Mouse (Mus musculus) hindbrain, embryonic 13.5 days (tissue): ENCODE measurements around the gene Gtf3c1. TPM values are rescaled to one million over a fixed set of nuclear protein-coding genes. Genes with fewer than 3 reads are reported as not detected.
A peak's percentile ranks its signal among the peaks of the same experiment; 100 is the strongest.

ENCODE experiments used
- ATAC-seq: fragments of 200-750 bp; cut with Nextera tagmentation; 2 replicates; pipeline ENCODE4 v1.8.0; 2017; ENCODE audit warnings: moderate TSS enrichment; ENCODE audit not compliant: low FRiP score
- H3K27ac ChIP-seq: fragments of 300-500 bp; sonication (generic); 2 replicates; pipeline ENCODE4 v1.5.1; 2015; ENCODE audit warnings: inconsistent platforms, mild to moderate bottlenecking, moderate library complexity
- H3K27me3 ChIP-seq: fragments of 300-500 bp; sonication (generic); 2 replicates; pipeline ENCODE4 v1.6.1; 2015; ENCODE audit warnings: mild to moderate bottlenecking, inconsistent platforms
- H3K36me3 ChIP-seq: fragments of 300-500 bp; sonication (generic); 2 replicates; pipeline ENCODE4 v1.6.1; 2015; ENCODE audit warnings: mild to moderate bottlenecking, inconsistent platforms
- H3K4me1 ChIP-seq: fragments of 300-500 bp; sonication (generic); replicated peaks from 2 replicates; pipeline ENCODE4 v1.6.1; 2015; ENCODE audit warnings: inconsistent platforms
- H3K4me2 ChIP-seq: fragments of 300-500 bp; sonication (generic); 2 replicates; pipeline ENCODE4 v1.6.1; 2015; ENCODE audit warnings: inconsistent platforms, mild to moderate bottlenecking, moderate library complexity
- H3K4me3 ChIP-seq: fragments of 300-500 bp; sonication (generic); 2 replicates; pipeline ENCODE4 v1.5.1; 2015; ENCODE audit warnings: mild to moderate bottlenecking, inconsistent platforms
- H3K9ac ChIP-seq: fragments of 300-500 bp; sonication (generic); 2 replicates; pipeline ENCODE4 v1.6.1; 2015; ENCODE audit warnings: mild to moderate bottlenecking, inconsistent platforms
- H3K9me3 ChIP-seq: fragments of 300-500 bp; sonication (generic); 2 replicates; pipeline ENCODE4 v1.6.1; 2016; ENCODE audit warnings: inconsistent platforms
- WGBS: fragments of 180-500 bp; shearing (Covaris S2); methylation state at CpG from one replicate; pipeline ENCODE4 v1.1.7; 2015; 5-methylcytosine and 5-hydroxymethylcytosine counted together
- polyA plus RNA-seq: library from polyadenylated mRNA; unstranded; fragments of >200 nt; fragmentation: Nextera tagmentation; extraction: Ambion mirVana; gene quantifications from 2 replicates; pipeline ENCODE4 v1.2.1, GENCODE M21; 2015

The Gtf3c1 gene
- polyA plus RNA-seq: 31.0 and 31.8 TPM in 2 replicates

DNA sequence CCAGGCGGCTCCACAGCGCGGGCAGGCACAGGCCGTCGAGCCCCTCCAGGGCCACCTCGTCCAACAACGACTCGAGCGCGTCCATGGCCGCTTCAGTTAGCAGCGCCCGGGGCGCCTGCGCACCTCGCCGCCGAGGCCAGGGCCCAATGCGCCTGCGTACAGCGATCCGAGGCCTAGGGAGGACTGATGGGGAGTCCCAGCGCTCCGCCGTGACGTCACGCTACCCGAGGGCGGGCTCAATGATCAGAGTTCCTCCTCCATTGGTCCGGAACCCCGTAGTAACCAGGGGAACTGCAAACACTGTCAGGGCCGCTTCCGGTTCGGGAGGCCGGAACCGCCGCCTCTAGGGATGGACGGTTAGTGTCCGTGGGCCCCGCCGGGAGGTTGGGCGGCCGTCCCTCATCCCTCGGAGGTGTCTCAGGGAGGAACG, at the start of gene Gtf3c1, which contains the start of gene D430042O09Rik:
TSS of gene Gtf3c1 (minus strand) at position 188 of the 430 bp plus-strand sequence.
TSS of gene D430042O09Rik (plus strand) at position 296 of the 430 bp plus-strand sequence.
- WGBS: under 1% methylated on average over 45 of the region's 45 CpGs
- H3K4me2 ChIP-seq: peak within 1 kb of the TSS; percentile 89
- no peaks in the 10 kb centered on the region for H3K27me3 ChIP-seq
- H3K27ac ChIP-seq: peak within 1 kb of the TSS; percentile 96
- no peaks in the 10 kb centered on the region for H3K9me3 ChIP-seq
- H3K4me3 ChIP-seq: peak within 1 kb of the TSS; percentile 93
- H3K4me1 ChIP-seq: peaks cover 42% of the 10 kb centered on the region
- peak; percentile 99 for ATAC-seq
- H3K36me3 ChIP-seq: peaks cover 16% of the 10 kb centered on the region
- H3K9ac ChIP-seq: peak within 1 kb of the TSS; percentile 95

DNA sequence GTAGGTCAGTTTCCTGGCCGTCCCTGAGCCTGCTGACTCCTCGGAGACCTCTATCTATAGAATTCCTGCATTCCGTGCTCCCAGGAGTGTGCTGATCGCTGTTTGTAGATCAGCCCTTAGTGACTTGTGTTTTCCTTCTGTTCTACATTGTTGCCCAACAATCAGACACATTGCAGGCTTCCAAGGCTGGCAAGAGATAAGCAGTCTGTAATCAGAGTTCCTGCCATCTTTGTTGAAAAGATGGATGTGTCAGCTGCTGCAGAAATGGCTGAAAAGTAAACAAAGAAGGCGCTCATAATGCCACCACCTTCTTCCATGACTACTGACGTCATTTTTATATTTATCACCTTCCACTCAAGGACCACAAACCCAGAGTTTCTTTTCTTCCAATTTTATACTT, 49.2 kb upstream of the Gtf3c1 start:
- no peak overlapping the region for H3K9ac ChIP-seq
- ATAC-seq: no peak
- H3K4me3 ChIP-seq: no peak overlapping the region
- no peak overlapping the region for H3K4me2 ChIP-seq
- no peaks in the 10 kb centered on the region for H3K27me3 ChIP-seq
- H3K27ac ChIP-seq: no peak overlapping the region
- no peaks in the 10 kb centered on the region for H3K9me3 ChIP-seq
- 77% methylated on average over 6 of the region's 6 CpGs for WGBS
- H3K4me1 ChIP-seq: no peaks in the 10 kb centered on the region
- peaks cover 23% of the 10 kb centered on the region for H3K36me3 ChIP-seq

DNA sequence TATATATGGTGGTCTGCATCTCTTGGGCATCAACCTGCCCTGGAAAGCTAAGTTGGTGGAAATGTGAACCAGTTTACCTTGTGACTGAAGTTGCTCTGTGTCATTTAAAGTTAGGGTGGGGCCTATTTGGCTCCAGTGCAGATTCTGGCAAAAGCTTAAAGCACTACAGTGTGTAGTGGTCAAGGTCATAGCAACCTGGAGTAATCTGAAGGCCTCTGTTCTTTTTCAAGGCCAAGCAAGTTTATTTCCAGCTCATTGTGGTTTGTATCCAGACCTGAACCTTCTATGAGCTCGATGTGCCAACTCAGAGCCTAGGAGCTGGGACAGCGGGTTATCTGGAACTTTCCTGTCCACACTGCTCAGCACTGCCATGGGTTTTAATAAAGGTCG, 45.7 kb upstream of the Gtf3c1 start:
- 0 out of 2 replicates have a peak, but pooled peaks cover 3% of the 10 kb centered on the region for H3K36me3 ChIP-seq
- no peak overlapping the region for H3K4me3 ChIP-seq
- H3K4me1 ChIP-seq: no peaks in the 10 kb centered on the region
- H3K27ac ChIP-seq: no peak overlapping the region
- WGBS: 89% methylated on average over 3 of the region's 3 CpGs
- ATAC-seq: no peak
- no peak overlapping the region for H3K9ac ChIP-seq
- H3K27me3 ChIP-seq: no peaks in the 10 kb centered on the region
- no peak overlapping the region for H3K4me2 ChIP-seq
- H3K9me3 ChIP-seq: no peaks in the 10 kb centered on the region

DNA sequence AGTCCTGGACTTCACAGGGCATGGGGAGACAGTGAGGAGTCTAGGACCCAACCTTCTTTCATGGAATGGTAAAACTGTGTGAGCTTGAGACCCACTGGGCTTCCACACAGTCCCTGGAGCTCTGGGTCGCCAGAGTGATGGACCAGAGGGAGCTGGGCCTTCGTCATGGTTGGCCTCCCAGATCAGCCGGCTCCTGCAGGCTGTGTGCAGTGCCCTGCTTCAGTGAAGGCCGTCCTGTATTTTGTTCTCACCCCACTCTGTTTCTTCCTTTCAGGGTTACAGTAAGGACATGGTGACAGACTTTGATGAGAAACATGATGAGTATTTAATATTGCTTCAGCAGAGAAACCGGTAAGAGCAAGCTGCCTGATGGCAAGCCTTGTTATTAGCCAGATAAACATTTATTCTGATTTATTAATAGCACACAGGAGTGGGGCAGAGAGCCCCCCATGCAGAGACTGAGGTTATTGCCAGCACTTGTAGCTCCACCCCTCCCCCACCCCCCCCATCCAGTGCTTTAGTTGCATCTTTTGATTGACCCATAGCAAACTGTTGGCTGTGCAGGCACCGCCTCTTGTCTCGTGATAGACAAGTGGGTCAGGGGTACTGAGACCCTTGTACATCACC, 45.2 kb upstream of the Gtf3c1 start:
- no peak overlapping the region for H3K4me3 ChIP-seq
- H3K4me1 ChIP-seq: no peaks in the 10 kb centered on the region
- H3K9ac ChIP-seq: no peak overlapping the region
- no peak overlapping the region for H3K27ac ChIP-seq
- no peak for ATAC-seq
- H3K36me3 ChIP-seq: 0 out of 2 replicates have a peak, but pooled peaks cover 3% of the 10 kb centered on the region
- H3K9me3 ChIP-seq: no peaks in the 10 kb centered on the region
- WGBS: 89% methylated on average over 7 of the region's 7 CpGs
- H3K27me3 ChIP-seq: no peaks in the 10 kb centered on the region
- H3K4me2 ChIP-seq: no peak overlapping the region

DNA sequence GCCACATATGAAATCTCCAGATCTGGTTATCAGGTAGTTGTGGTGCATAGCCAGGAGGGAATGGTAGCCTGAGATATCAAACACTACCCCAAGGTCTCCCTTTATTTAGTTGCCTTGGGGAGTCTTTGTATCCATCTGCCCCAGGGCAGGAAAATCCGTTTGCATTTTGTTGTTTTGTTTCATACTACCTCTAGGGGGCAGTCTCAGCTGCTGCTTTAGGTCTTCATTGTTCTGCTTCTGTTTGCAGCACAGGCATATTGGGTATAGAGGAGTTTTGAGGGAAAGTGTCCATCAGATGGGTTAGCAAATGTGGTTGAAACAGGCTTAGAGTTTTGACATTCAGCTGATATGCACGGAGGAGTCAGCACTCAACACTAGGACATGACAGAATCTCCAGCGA, 40.6 kb upstream of the Gtf3c1 start:
- H3K9me3 ChIP-seq: no peaks in the 10 kb centered on the region
- no peak overlapping the region for H3K27ac ChIP-seq
- WGBS: 55% methylated on average over 3 of the region's 3 CpGs
- no peak overlapping the region for H3K9ac ChIP-seq
- H3K4me1 ChIP-seq: no peaks in the 10 kb centered on the region
- H3K27me3 ChIP-seq: no peaks in the 10 kb centered on the region
- ATAC-seq: no peak
- no peak overlapping the region for H3K4me2 ChIP-seq
- peaks cover 4% of the 10 kb centered on the region; the same call in 1 of the 2 replicates for H3K36me3 ChIP-seq
- no peak overlapping the region for H3K4me3 ChIP-seq

DNA sequence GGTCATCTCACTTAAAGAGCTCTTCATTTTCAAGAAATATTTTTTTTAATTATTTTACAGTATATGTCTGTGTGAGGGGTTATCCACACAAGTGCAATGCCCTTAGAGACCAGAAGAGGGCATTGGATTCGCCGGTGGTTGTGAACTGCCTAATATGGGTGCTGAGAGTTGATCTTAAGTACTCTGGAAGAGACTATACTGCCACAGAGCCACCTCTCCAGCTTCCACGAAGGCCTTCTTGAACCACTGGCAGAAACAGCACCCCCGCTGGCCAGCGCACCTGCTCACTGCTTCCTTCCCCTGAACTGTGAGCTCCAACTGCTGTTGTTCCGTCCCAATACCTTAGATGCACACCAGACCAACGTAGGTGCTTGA, 39.7 kb upstream of the Gtf3c1 start:
- Histone ChIP-seq H3K27me3 (no peaks in the 10 kb centered on the region), H3K36me3 (peaks cover 4% of the 10 kb centered on the region; the same call in 1 of the 2 replicates), H3K27ac (no peak overlapping the region), H3K9me3 (no peaks in the 10 kb centered on the region), H3K4me1 (no peaks in the 10 kb centered on the region), H3K4me2 (no peak overlapping the region), H3K9ac (no peak overlapping the region), H3K4me3 (no peak overlapping the region)
- WGBS: 59% methylated on average over 7 of the region's 7 CpGs
- no peak for ATAC-seq

DNA sequence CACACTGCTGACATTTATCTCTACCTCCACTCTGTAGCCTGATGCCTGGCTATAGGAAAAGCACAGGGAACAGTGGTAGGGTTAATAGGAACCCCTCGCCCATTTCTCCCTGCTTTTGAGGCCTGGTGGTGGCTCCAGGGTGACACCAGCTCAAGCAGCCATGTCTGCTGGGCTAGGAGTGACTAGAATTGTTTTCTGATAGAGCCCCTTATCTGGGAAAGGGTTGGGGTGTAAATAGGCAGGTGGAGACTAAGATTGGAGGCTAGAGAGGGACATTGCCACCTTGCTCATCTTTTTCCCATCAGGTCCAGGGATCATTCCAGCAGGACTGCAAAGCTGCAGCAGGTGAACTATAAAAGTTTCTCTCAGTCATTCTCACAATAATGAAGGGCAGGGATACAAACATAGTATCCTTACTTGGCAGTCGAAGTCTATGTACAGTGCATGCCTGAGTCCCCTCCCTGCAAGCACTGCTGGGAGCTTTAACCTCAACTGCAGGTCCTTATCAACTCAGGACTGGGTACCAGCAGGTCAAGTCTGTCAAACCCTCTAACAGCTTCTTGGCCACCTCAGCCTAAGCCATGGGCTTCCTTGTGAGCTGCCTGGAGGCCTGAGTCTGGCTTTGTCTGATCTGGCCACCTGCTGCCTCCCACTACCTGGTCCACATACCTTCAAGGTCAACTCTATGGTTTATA, 39.2 kb upstream of the Gtf3c1 start:
- Histone ChIP-seq H3K4me2 (no peak overlapping the region), H3K36me3 (peaks cover 4% of the 10 kb centered on the region; the same call in 1 of the 2 replicates), H3K27me3 (no peaks in the 10 kb centered on the region), H3K9me3 (no peaks in the 10 kb centered on the region), H3K4me3 (no peak overlapping the region), H3K9ac (no peak overlapping the region), H3K4me1 (no peaks in the 10 kb centered on the region), H3K27ac (no peak overlapping the region)
- ATAC-seq: no peak
- 90% methylated on average over 2 of the region's 2 CpGs for WGBS

DNA sequence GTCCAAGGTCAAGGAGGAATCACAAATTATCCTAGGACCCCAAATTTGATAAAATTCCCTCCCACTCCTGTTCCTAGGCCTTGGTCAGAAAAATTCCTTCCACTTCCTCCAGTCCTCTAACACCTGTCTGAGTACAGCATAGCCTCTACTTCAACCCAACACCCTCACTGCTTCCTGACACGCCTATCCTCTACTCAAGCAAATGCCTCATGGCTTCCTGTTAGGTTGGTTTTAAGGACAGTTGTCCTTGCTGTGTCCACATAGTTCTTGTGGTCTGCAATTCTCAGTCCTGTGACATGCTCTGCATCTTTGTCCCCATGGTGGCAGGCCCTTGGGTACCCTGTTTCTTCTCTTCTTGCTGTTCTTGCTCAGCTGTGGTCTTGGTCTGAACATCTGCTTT, 37.2 kb upstream of the Gtf3c1 start:
- H3K9ac ChIP-seq: no peak overlapping the region
- 0 out of 2 replicates have a peak, but pooled peaks cover 2% of the 10 kb centered on the region for H3K4me1 ChIP-seq
- no peak overlapping the region for H3K27ac ChIP-seq
- H3K36me3 ChIP-seq: peaks cover 4% of the 10 kb centered on the region; the same call in 1 of the 2 replicates
- no peak for ATAC-seq
- no peak overlapping the region for H3K4me3 ChIP-seq
- WGBS: 90% methylated on average over 1 of the region's 1 CpGs
- H3K4me2 ChIP-seq: no peak overlapping the region
- no peaks in the 10 kb centered on the region for H3K9me3 ChIP-seq
- no peaks in the 10 kb centered on the region for H3K27me3 ChIP-seq

DNA sequence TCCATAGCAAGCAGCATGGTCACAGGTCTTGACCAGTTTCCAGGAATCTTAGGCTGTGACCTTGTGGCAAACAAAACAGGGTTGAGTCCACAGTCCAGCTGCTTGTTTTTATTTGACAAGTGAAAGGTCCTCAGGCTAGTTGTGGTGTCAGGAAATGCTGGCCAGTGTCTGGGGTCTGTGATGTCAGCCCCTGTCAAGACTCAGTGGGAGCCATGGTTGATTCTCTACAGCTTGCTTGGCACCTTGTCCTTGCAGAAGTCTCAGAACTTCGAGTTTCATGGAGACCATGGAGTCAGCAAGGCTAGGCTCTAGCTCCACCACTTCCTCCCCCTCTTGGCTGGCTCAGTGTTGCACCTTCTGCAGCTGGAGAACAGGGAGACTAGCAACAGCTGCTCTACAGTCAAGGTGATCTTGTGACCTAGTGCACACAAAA, 33.7 kb upstream of the Gtf3c1 start:
- Histone ChIP-seq H3K9me3 (no peaks in the 10 kb centered on the region), H3K4me2 (no peak overlapping the region)
- ATAC-seq: no peak

DNA sequence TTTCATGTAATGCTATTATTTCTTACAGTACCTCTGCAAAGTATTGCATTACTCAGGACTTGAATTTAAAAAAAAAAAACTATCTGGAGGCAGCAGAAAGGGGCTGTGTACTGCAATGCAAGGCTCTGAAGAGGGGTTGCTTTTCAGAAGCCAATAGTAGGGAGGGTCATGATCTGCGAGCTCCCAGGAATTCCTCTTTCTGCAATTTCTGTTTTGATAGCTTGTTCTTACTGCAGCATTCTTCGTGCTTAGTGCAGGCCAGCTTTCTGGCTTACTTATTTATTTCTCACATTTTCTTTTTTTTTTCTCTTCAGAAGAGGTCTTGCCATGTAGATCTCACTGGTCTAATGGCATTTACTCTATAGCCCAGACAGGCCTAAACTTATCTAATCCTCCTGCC, 32.9 kb upstream of the Gtf3c1 start:
- no peak for ATAC-seq
- peaks cover 4% of the 10 kb centered on the region; the same call in 1 of the 2 replicates for H3K36me3 ChIP-seq
- no peaks in the 10 kb centered on the region for H3K9me3 ChIP-seq
- H3K4me1 ChIP-seq: 0 out of 2 replicates have a peak, but pooled peaks cover 2% of the 10 kb centered on the region
- H3K27me3 ChIP-seq: no peaks in the 10 kb centered on the region
- no peak overlapping the region for H3K9ac ChIP-seq
- 96% methylated on average over 2 of the region's 2 CpGs for WGBS
- no peak overlapping the region for H3K4me2 ChIP-seq
- no peak overlapping the region for H3K4me3 ChIP-seq
- H3K27ac ChIP-seq: no peak overlapping the region

More for the DNA sequence above, 33.7 kb upstream of the Gtf3c1 start:
- Histone ChIP-seq H3K4me3 (no peak overlapping the region), H3K36me3 (peaks cover 4% of the 10 kb centered on the region; the same call in 1 of the 2 replicates), H3K27ac (no peak overlapping the region), H3K9ac (no peak overlapping the region), H3K4me1 (0 out of 2 replicates have a peak, but pooled peaks cover 2% of the 10 kb centered on the region), H3K27me3 (no peaks in the 10 kb centered on the region)
- WGBS: 55% methylated on average over 1 of the region's 1 CpGs

DNA sequence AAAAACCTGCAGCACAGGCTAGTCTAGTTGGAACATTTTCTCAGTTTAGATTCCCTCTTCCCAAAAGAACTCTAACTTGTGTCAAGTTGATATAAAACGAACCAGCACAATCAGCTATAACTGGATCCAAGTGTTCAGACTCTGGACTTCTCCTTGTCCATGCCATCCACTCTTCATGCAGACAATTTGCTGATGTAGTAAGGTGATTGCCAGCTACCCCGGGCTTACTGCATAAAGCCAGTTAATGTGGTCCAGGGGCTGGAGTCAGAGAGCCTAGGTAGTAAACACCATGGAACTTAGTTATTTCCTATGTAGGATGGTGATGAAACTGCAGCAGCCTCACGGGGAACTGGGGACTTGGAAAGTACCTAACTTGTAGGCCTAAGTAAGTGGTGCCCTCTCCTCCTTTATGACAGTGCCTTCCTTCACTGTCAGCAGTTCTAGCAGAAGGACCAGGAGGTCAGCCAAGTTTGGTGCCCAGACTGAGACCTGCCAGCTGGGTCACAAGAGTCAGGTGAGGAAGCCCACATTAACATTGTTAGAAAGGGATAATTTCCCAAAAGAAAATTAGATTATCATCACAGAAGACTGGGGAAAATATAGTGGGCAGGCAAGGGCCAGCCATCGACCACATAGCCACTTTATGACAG, 28.9 kb upstream of the Gtf3c1 start:
- Histone ChIP-seq H3K9ac (no peak overlapping the region), H3K9me3 (no peaks in the 10 kb centered on the region), H3K36me3 (no peaks in the 10 kb centered on the region), H3K27me3 (no peaks in the 10 kb centered on the region), H3K4me2 (no peak overlapping the region), H3K4me1 (peaks cover 5% of the 10 kb centered on the region; the same call in 1 of the 2 replicates), H3K27ac (no peak overlapping the region), H3K4me3 (no peak overlapping the region)
- WGBS: 92% methylated on average over 4 of the region's 4 CpGs
- ATAC-seq: no peak

DNA sequence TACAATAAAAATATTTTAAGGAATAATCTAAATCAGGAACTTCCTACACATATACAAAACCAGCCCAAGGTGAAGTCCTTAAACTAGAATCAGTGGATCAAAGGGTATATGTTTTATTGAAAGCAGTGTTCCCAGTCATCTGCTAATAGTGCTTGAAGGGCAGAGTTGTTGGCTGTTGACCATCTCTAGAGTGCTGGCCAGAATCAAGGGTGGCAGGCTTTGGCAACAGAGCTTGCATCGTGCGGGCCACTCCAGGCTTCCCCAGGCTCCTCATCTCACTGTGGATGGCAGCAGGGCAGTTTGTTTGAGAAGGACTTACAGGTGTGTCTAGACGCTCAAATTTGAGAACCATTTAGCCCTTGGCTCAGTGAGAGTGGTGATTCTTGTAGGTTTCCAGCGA, 26.2 kb upstream of the Gtf3c1 start:
- H3K27me3 ChIP-seq: no peaks in the 10 kb centered on the region
- no peak overlapping the region for H3K27ac ChIP-seq
- 96% methylated on average over 4 of the region's 4 CpGs for WGBS
- H3K4me3 ChIP-seq: no peak overlapping the region
- no peaks in the 10 kb centered on the region for H3K9me3 ChIP-seq
- no peak for ATAC-seq
- no peak overlapping the region for H3K4me2 ChIP-seq
- peaks cover 13% of the 10 kb centered on the region for H3K4me1 ChIP-seq
- no peak overlapping the region for H3K9ac ChIP-seq
- H3K36me3 ChIP-seq: no peaks in the 10 kb centered on the region
